Mouse (Mus musculus) limb, embryonic 15.5 days (tissue): ENCODE data around the gene Rdh12. TPM values are rescaled to one million over a fixed set of nuclear protein-coding genes. Genes with fewer than 3 reads are reported as not detected.
A peak's percentile ranks its signal among the peaks of the same experiment; 100 is the strongest.

Experiments
- ATAC-seq: fragments of 200-750 bp; cut with Nextera tagmentation; 2 replicates; pipeline ENCODE4 v1.8.0; 2017; ENCODE audit warnings: low read depth, moderate TSS enrichment; ENCODE audit not compliant: insufficient number of reproducible peaks, low FRiP score, low TSS enrichment
- H3K27ac ChIP-seq: fragments of 300-500 bp; sonication (generic); 2 replicates; pipeline ENCODE4 v1.5.1; 2015; ENCODE audit warnings: moderate library complexity, mild to moderate bottlenecking, inconsistent platforms
- H3K27me3 ChIP-seq: fragments of 300-500 bp; sonication (generic); 2 replicates; pipeline ENCODE4 v1.6.1; 2015; ENCODE audit warnings: inconsistent platforms
- H3K36me3 ChIP-seq: fragments of 300-500 bp; sonication (generic); 2 replicates; pipeline ENCODE4 v1.6.1; 2015; ENCODE audit warnings: inconsistent platforms
- H3K4me1 ChIP-seq: fragments of 300-500 bp; sonication (generic); 2 replicates; pipeline ENCODE4 v1.6.1; 2015; ENCODE audit warnings: inconsistent platforms
- H3K4me2 ChIP-seq: fragments of 300-500 bp; sonication (generic); 2 replicates; pipeline ENCODE4 v1.6.1; 2015; ENCODE audit warnings: mild to moderate bottlenecking, inconsistent platforms
- H3K4me3 ChIP-seq: fragments of 300-500 bp; sonication (generic); 2 replicates; pipeline ENCODE4 v1.5.1; 2015; ENCODE audit warnings: mild to moderate bottlenecking, inconsistent platforms
- H3K9ac ChIP-seq: fragments of 300-500 bp; sonication (generic); 2 replicates; pipeline ENCODE4 v1.6.1; 2015; ENCODE audit warnings: inconsistent platforms
- H3K9me3 ChIP-seq: fragments of 300-500 bp; sonication (generic); 2 replicates; pipeline ENCODE4 v1.6.1; 2016; ENCODE audit warnings: inconsistent platforms
- WGBS: fragments of 180-500 bp; shearing (Covaris S2); methylation state at CpG from one replicate; pipeline ENCODE4 v1.1.7; 2015; 5-methylcytosine and 5-hydroxymethylcytosine counted together
- polyA plus RNA-seq: library from polyadenylated mRNA; unstranded; fragments of >200 nt; fragmentation: Nextera tagmentation; extraction: Ambion mirVana; gene quantifications from 2 replicates; pipeline ENCODE4 v1.2.1, GENCODE M21; 2015

The Rdh12 gene
- polyA plus RNA-seq, 1 experiment from 2014 or later = 51.3 TPM

GRCm38 (mm10) chr12:79192193-79192592 is 16.5 kb upstream of the Rdh12 start, which contains the start of gene Rdh11:
Gene Rdh11 (minus strand): TSS chr12:79192293.
- no peaks in the 10 kb centered on the region for H3K9me3 ChIP-seq
- peak within 1 kb of the TSS; percentile 60 for H3K27ac ChIP-seq
- H3K4me1 ChIP-seq = peaks cover 9% of the 10 kb centered on the region
- peak within 1 kb of the TSS; percentile 56 for H3K4me3 ChIP-seq
- peak within 1 kb of the TSS; percentile 82 for H3K4me2 ChIP-seq
- WGBS = 63% methylated on average over 6 of the region's 6 CpGs
- H3K36me3 ChIP-seq = peaks cover 13% of the 10 kb centered on the region
- H3K9ac ChIP-seq = peak within 1 kb of the TSS; percentile 56
- H3K27me3 ChIP-seq = no peaks in the 10 kb centered on the region
- no peak for ATAC-seq

GRCm38 (mm10) chr12:79193441-79193840 is 15.3 kb upstream of the Rdh12 start:
- Histone ChIP-seq H3K27ac (no peak overlapping the region), H3K4me3 (no peak overlapping the region), H3K36me3 (peaks cover under 1% of the 10 kb centered on the region; the same call in 1 of the 2 replicates), H3K9ac (no peak overlapping the region), H3K4me2 (no peak overlapping the region), H3K9me3 (no peaks in the 10 kb centered on the region), H3K4me1 (peaks cover 9% of the 10 kb centered on the region), H3K27me3 (no peaks in the 10 kb centered on the region)
- 3% methylated on average over 3 of the region's 3 CpGs for WGBS
- 0 out of 2 replicates have a peak, but pooled peaks have one; percentile 30 for ATAC-seq

GRCm38 (mm10) chr12:79197105-79197504 is 11.6 kb upstream of the Rdh12 start:
- Histone ChIP-seq H3K4me2 (no peak overlapping the region), H3K9ac (no peak overlapping the region), H3K27ac (no peak overlapping the region), H3K9me3 (no peaks in the 10 kb centered on the region), H3K27me3 (no peaks in the 10 kb centered on the region), H3K36me3 (no peaks in the 10 kb centered on the region), H3K4me1 (no peaks in the 10 kb centered on the region), H3K4me3 (no peak overlapping the region)
- no peak for ATAC-seq
- WGBS = 84% methylated on average over 5 of the region's 5 CpGs

- 63% methylated on average over 3 of the region's 3 CpGs for WGBS
- H3K27ac ChIP-seq = no peak overlapping the region
- H3K4me2 ChIP-seq = no peak overlapping the region
- no peaks in the 10 kb centered on the region for H3K27me3 ChIP-seq
- no peaks in the 10 kb centered on the region for H3K9me3 ChIP-seq
- no peak for ATAC-seq
- no peak overlapping the region for H3K9ac ChIP-seq
- no peak overlapping the region for H3K4me3 ChIP-seq
- no peaks in the 10 kb centered on the region for H3K36me3 ChIP-seq
- no peaks in the 10 kb centered on the region for H3K4me1 ChIP-seq
These were observed 6.8 kb upstream of the Rdh12 start for GRCm38 (mm10) chr12:79201882-79202281.

GRCm38 (mm10) chr12:79211447-79211846 is 2.7 kb downstream of the Rdh12 start:
- Histone ChIP-seq H3K4me3 (no peak overlapping the region), H3K4me1 (no peaks in the 10 kb centered on the region), H3K4me2 (no peak overlapping the region), H3K36me3 (no peaks in the 10 kb centered on the region), H3K27ac (no peak overlapping the region), H3K9ac (no peak overlapping the region), H3K27me3 (no peaks in the 10 kb centered on the region), H3K9me3 (no peaks in the 10 kb centered on the region)
- 70% methylated on average over 8 of the region's 8 CpGs for WGBS
- no peak for ATAC-seq

- WGBS = 44% methylated on average over 5 of the region's 5 CpGs
- no peak for ATAC-seq
- Histone ChIP-seq H3K4me1 (no peaks in the 10 kb centered on the region), H3K9ac (no peak overlapping the region), H3K4me3 (no peak overlapping the region), H3K27ac (no peak overlapping the region), H3K9me3 (no peaks in the 10 kb centered on the region), H3K36me3 (no peaks in the 10 kb centered on the region), H3K27me3 (no peaks in the 10 kb centered on the region), H3K4me2 (no peak overlapping the region)
These were observed 8.8 kb downstream of the Rdh12 start for GRCm38 (mm10) chr12:79217511-79217910.

- WGBS = 78% methylated on average over 11 of the region's 11 CpGs
- H3K27me3 ChIP-seq = no peaks in the 10 kb centered on the region
- H3K4me2 ChIP-seq = no peak overlapping the region
- no peak overlapping the region for H3K4me3 ChIP-seq
- no peaks in the 10 kb centered on the region for H3K4me1 ChIP-seq
- H3K27ac ChIP-seq = no peak overlapping the region
- no peaks in the 10 kb centered on the region for H3K9me3 ChIP-seq
- no peak overlapping the region for H3K9ac ChIP-seq
- no peak for ATAC-seq
- H3K36me3 ChIP-seq = peaks cover 77% of the 10 kb centered on the region
These were observed 26.9 kb downstream of the Rdh12 start for GRCm38 (mm10) chr12:79235485-79236080.

- no peak overlapping the region for H3K9ac ChIP-seq
- no peaks in the 10 kb centered on the region for H3K9me3 ChIP-seq
- H3K36me3 ChIP-seq = peaks cover 87% of the 10 kb centered on the region
- no peak for ATAC-seq
- no peak overlapping the region for H3K27ac ChIP-seq
- no peaks in the 10 kb centered on the region for H3K4me1 ChIP-seq
- no peak overlapping the region for H3K4me2 ChIP-seq
- no peaks in the 10 kb centered on the region for H3K27me3 ChIP-seq
- 88% methylated on average over 2 of the region's 2 CpGs for WGBS
- no peak overlapping the region for H3K4me3 ChIP-seq
These were observed 33.3 kb downstream of the Rdh12 start for GRCm38 (mm10) chr12:79241985-79242384.

GRCm38 (mm10) chr12:79242921-79243320 is 34.2 kb downstream of the Rdh12 start:
- ATAC-seq = no peak
- Histone ChIP-seq H3K9me3 (no peaks in the 10 kb centered on the region), H3K27ac (no peak overlapping the region), H3K36me3 (peaks cover 87% of the 10 kb centered on the region), H3K27me3 (no peaks in the 10 kb centered on the region), H3K4me3 (no peak overlapping the region), H3K9ac (no peak overlapping the region), H3K4me1 (no peaks in the 10 kb centered on the region), H3K4me2 (no peak overlapping the region)
- 92% methylated on average over 6 of the region's 6 CpGs for WGBS

GRCm38 (mm10) chr12:79248110-79248509 is 39.4 kb downstream of the Rdh12 start:
- no peak overlapping the region; the same call in 1 of the 2 replicates for H3K27ac ChIP-seq
- no peak overlapping the region for H3K4me2 ChIP-seq
- H3K27me3 ChIP-seq = no peaks in the 10 kb centered on the region
- H3K9ac ChIP-seq = no peak overlapping the region
- no peaks in the 10 kb centered on the region for H3K4me1 ChIP-seq
- ATAC-seq = no peak
- H3K4me3 ChIP-seq = no peak overlapping the region
- 68% methylated on average over 3 of the region's 3 CpGs for WGBS
- H3K36me3 ChIP-seq = peaks cover 90% of the 10 kb centered on the region
- no peaks in the 10 kb centered on the region for H3K9me3 ChIP-seq

GRCm38 (mm10) chr12:79253294-79254053 is 44.8 kb downstream of the Rdh12 start:
- Histone ChIP-seq H3K4me3 (no peak overlapping the region), H3K9me3 (no peaks in the 10 kb centered on the region), H3K4me1 (no peaks in the 10 kb centered on the region), H3K27me3 (no peaks in the 10 kb centered on the region), H3K36me3 (peaks cover 79% of the 10 kb centered on the region), H3K4me2 (no peak overlapping the region), H3K27ac (no peak overlapping the region), H3K9ac (no peak overlapping the region)
- ATAC-seq = no peak
- WGBS = 90% methylated on average over 9 of the region's 9 CpGs

GRCm38 (mm10) chr12:79254975-79255374 is 46.3 kb downstream of the Rdh12 start:
- Histone ChIP-seq H3K27me3 (no peaks in the 10 kb centered on the region), H3K4me2 (no peak overlapping the region), H3K4me1 (no peaks in the 10 kb centered on the region), H3K36me3 (peaks cover 66% of the 10 kb centered on the region), H3K4me3 (no peak overlapping the region), H3K9ac (no peak overlapping the region), H3K9me3 (no peaks in the 10 kb centered on the region), H3K27ac (no peak overlapping the region)
- ATAC-seq = no peak
- 92% methylated on average over 10 of the region's 10 CpGs for WGBS
